Mouse (Mus musculus) kidney, adult 8-10 months (tissue): ENCODE measurements around the gene Hist1h2be.
"Not testable (repeated sequence)": the region's sequence is repeated elsewhere in the genome, so short reads cannot be mapped to it uniquely, and the experiment has no call there.

ENCODE experiments used
- DNase-seq, 2 experiments: peaks; one replicate each; pipeline ENCODE4 v3.0.0; 2022

Hist1h2be gene

GRCm38 (mm10) chr13:23591886-23592285 lies 29.0 kb downstream of the Hist1h2be start:
- DNase-seq: not testable (repeated sequence)

- no peak for DNase-seq
Observed at GRCm38 (mm10) chr13:23591206-23591605, 29.7 kb downstream of the Hist1h2be start.

DNA sequence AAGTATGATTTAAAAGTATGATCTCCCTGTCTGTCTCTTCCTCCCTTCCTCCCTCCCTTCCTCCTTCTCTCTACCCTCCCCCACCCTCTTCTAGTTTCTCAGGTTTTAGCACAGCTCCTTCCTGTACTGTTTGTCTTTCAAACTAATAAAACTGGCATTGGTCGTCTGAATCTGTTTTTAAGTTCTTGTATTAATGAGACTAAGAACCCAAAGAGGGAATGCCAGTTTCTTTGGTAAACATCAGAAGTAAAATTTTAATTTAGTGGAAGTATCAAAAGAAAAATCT lies 34.0 kb downstream of the Hist1h2be start:
- DNase-seq: no peak

DNA sequence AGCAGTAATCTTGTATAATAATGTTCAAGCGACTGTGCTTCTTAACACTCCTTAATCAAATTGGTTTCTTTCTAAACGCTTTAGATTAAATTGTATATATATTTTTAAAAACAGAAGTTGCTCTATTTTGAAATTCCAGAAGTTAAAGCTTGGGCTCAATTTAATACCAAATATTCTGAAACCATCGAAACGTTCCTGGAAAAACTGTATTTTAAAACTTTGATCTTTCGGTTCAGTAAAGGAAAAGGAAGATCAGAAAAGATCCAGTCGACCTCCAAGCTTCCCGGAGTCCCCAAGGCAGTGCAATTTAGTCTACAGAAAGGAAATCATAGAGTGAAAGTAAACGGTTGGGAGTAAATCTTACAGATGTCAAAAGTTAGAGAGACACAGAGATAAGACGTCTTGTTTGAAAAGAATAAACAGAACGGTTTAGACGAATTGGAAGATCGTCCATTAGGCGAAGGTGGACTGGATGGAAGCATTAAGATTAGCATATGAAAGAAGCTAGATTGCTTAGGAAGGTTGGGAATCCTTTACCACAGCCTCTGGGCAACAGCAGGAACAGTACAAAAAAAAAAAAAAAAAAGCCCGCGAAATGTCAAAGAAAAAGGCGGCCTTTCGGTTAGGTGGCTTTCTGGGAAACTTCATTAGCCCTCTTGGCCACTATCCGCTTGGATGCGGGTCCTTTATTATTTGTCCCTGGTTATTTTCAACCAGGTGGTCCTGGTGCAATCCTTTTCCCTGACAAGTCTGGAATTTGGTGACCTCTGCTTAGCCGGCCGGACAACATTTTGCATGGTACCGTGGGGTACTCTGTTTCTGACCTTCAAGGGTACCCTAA lies 34.6 kb downstream of the Hist1h2be start:
- DNase-seq: no peak

DNA sequence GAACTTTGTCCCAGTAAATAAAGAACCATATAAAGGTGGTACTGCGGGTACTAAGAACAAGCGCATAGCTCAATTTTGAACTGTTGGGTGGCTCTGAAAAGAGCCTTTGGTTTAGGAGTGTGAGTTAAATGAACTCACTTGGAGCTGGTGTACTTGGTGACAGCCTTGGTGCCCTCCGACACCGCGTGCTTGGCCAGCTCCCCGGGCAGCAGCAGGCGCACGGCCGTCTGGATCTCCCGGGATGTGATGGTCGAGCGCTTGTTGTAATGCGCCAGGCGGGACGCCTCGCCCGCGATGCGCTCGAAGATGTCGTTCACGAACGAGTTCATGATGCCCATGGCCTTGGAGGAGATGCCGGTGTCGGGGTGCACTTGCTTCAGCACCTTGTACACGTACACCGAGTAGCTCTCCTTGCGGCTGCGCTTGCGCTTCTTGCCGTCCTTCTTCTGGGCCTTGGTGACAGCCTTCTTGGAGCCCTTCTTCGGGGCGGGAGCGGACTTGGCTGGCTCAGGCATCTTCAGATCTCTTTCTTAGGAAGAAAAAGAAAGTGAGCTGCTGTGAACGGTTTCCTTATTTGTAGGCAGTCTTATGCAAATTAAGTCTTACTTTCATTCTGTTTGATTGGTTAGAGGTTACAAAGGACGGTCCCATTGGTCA lies 35.4 kb downstream of the Hist1h2be start:
- DNase-seq: peak; percentile 46 to 79

GRCm38 (mm10) chr13:23585029-23585441 lies 35.9 kb downstream of the Hist1h2be start:
- DNase-seq: peak; percentile 54 to 60

DNA sequence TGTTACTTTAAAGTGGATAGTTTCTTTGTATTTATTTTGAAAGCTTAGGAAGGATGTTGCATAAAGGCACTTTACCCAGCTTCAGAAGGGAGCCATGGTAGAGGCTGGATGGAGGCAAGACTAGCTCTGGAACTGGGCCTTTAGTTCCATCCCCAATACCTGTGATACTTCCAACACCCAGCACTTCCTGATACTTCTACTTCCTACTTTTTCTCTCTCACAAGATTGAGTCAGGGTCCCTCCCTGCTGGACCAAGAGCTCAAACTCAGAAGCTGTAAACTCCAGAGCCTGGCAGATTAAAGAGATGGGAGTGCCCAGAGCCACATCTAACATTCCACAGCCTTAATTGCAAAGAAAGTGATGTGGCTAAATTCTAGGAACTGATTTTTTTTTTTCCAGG lies 36.6 kb downstream of the Hist1h2be start:
- DNase-seq: no peak

DNA sequence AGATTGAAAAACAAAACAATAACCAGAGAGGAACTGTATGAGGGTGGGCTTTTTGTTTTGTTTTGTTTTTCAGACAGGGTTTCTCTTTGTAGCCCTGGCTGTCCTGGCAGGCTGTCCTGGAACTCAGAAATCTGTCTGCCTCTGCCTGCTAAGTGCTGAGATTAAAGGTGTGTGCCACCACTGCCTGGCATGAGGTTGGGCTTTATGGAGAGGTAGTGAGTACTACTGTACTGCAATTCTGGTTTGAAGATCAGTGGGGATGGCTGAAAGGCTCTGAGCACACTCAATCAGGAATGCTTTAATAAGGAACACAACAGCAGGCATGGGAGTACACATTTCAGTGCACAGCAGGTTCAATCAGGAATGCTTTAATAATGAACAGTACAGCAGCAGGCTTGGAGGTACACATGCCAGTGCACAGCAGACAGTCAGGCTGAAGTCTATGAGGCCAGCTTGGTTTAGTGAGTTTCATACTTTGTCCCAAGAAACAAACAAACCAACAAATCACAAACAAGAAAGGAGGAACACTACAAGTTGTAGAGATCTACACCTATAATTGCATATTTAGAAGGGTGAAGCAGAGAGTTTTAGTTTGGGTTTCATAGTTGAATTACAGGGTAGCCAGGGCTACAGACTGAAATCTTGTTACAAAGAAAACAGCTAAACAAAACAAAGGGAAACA lies 37.4 kb downstream of the Hist1h2be start:
- DNase-seq: no peak

GRCm38 (mm10) chr13:23582219-23583056 lies 38.5 kb downstream of the Hist1h2be start:
- DNase-seq: no peak

DNA sequence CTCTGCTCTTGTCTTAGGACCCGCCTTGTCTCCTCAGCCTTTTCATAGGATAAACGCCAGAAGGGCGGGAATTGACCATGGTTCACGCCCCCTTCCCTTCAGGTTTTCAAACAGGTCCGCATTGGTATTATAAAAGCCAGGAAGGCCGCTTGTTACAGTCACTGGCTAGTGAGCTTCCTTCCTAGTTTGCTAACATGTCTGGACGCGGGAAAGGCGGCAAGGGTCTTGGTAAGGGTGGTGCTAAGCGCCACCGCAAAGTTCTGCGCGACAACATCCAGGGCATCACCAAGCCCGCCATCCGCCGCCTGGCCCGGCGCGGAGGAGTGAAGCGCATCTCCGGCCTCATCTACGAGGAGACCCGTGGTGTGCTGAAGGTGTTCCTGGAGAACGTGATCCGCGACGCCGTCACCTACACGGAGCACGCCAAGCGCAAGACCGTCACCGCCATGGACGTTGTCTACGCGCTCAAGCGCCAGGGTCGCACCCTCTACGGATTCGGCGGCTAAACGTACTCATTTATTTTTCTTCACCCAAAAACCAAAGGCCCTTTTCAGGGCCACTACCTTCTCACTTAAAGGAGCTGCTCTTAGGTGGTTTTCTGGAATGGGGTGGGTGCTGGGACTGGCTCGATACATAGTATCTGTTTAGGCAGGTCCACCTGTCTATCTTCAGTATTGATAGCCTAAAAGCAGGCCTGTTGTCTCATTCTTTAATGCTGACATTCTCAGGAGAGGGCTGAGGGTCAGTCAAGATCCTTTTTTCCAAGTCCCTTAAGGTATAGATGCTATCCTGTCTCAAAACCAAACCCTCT lies 39.3 kb downstream of the Hist1h2be start, which contains the start of gene Hist1h4d:
TSS of gene Hist1h4d (plus strand) at position 191 of the 811 bp plus-strand sequence.
- peak; percentile 95 to 96 for DNase-seq

GRCm38 (mm10) chr13:23577835-23578234 lies 43.1 kb downstream of the Hist1h2be start:
- DNase-seq: no peak

DNA sequence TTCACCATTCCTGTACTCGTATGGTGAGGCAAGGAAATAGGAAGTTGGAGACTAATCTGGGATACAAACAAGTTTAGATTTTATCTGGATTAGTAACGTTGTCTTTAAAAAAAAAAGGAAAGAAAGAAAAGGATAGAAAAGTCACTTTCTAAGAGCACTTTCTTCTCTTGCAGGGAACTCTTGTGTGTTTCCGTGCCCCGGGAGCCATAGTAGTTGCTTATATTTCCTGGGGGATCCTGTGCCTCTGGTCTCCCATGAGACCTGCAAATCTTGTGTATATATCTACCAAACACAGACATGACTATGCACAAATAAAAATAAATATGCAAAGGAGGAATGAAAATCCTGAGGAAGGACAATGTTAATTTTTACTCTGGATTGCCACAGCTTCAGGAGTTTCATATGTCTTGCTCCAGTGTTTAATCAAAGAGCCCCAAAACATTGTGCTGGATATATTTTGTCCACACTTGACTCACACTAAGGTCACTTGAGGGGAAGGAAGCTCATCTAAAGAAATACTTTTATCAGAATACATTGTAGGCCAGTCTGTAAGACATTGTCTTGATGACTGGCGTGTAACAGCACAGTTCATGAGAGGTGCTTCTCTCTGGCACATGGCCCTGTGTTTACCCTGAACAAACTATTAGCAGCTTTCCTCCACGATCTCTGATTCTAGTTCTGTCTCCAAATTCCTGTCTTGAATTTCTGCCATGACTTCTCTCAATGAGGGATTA lies 43.9 kb downstream of the Hist1h2be start:
- DNase-seq: no peak

DNA sequence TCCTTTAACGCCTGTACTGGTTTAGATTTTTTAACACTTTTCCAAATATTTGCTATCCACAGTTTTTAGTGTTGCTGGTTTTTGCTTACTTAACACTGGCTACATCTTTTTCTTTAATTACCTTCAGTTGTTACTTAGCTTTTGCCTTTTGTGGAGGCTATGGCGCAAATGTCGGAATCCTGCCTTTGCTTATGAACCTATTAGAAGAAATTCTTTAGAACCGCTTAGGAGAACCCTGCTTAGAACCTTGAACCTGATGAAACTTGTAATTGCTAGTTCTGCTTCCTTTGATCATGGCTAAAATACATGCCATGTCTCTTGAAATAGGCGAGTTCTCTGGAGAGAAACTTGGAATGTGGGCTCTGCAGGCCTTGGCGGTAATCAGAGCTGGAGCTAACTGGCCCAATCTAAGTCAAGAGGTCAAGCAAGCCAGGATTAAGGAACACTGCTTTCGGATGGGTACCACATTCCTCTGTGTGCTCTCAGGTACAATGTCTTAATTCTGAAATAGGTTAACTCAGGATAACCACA lies 44.5 kb downstream of the Hist1h2be start:
- no peak for DNase-seq

DNA sequence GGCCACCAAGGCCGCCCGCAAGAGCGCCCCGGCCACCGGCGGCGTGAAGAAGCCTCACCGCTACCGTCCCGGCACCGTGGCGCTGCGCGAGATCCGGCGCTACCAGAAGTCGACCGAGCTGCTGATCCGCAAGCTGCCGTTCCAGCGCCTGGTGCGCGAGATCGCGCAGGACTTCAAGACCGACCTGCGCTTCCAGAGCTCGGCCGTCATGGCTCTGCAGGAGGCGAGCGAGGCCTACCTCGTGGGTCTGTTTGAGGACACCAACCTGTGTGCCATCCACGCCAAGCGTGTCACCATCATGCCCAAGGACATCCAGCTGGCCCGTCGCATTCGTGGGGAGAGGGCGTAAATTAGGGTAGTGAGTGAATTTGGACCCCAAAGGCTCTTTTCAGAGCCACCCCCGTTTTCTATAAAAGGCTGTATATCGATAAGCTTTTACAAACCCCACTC lies 45.0 kb downstream of the Hist1h2be start:
- not testable (repeated sequence) for DNase-seq

DNA sequence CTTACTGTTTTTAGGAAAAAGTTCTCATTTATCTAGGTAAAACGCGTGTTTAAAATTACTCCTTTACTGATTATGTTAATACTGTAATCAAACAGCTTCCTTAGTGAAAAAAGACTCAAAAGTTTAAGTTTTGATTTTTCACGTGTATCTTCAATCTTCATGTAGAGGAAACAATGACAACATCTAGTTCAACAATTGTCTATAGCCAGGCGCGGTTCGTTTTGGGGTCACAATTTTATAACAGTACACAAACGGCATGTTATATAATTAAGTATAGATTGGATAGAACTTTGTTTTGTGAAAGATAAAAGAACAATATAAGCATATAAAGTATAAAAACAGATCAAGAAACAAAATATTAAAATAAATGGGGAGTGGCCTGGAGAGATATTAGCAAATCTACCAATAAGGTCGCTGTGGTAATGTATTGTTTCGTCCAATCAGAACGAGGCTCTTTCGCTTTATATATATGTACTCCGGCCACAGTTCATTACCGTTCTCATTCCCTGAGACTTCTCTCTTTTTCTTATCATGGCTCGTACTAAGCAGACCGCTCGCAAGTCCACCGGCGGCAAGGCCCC lies 45.6 kb downstream of the Hist1h2be start, which contains the start of gene Hist1h3d:
TSS of gene Hist1h3d (plus strand) at position 493 of the 581 bp plus-strand sequence.
- DNase-seq: no peak

DNA sequence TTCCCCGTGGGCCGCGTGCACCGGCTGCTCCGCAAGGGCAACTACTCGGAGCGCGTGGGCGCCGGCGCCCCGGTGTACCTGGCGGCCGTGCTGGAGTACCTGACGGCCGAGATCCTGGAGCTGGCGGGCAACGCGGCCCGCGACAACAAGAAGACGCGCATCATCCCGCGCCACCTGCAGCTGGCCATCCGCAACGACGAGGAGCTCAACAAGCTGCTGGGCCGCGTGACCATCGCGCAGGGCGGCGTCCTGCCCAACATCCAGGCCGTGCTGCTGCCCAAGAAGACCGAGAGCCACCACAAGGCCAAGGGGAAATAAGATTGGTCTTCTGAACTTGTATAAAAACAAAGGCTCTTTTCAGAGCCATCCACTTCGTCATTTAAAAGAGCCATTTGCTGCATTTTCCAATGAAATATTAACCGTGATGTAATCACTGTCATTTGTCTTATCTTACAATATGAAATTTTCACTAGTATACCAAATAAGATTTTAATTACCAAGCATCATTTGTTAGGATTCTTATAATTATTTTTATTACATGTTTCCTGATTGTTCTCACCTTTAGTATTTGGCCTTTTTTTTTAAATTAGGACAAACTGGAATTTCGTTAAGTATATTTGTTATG lies 46.3 kb downstream of the Hist1h2be start:
- not testable (repeated sequence) for DNase-seq

DNA sequence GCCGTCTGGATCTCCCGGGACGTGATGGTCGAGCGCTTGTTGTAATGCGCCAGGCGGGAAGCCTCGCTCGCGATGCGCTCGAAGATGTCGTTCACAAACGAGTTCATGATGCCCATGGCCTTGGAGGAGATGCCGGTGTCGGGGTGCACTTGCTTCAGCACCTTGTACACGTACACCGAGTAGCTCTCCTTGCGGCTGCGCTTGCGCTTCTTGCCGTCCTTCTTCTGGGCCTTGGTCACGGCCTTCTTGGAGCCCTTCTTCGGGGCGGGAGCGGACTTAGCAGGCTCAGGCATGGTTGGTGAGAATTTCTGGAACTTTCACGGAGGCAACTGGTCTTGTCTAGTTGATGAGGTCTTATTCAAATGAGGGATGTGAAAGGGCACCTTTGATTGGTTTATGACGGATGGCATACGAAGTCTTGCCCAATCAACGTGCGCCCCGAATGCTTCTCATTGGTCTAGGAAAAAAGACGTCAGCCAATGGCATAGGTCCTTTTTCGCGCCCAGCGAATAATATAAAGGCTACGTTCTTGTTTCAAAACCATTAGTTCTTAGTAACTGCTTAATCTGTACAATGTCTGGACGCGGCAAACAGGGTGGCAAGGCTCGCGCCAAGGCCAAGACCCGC lies 46.9 kb downstream of the Hist1h2be start, which contains the start of the genes Hist1h2bf and Hist1h2ad:
TSS of gene Hist1h2bf (minus strand) at position 299 of the 627 bp plus-strand sequence.
TSS of gene Hist1h2ad (plus strand) at position 484 of the 627 bp plus-strand sequence.
- DNase-seq: peak; percentile 68 to 71

DNA sequence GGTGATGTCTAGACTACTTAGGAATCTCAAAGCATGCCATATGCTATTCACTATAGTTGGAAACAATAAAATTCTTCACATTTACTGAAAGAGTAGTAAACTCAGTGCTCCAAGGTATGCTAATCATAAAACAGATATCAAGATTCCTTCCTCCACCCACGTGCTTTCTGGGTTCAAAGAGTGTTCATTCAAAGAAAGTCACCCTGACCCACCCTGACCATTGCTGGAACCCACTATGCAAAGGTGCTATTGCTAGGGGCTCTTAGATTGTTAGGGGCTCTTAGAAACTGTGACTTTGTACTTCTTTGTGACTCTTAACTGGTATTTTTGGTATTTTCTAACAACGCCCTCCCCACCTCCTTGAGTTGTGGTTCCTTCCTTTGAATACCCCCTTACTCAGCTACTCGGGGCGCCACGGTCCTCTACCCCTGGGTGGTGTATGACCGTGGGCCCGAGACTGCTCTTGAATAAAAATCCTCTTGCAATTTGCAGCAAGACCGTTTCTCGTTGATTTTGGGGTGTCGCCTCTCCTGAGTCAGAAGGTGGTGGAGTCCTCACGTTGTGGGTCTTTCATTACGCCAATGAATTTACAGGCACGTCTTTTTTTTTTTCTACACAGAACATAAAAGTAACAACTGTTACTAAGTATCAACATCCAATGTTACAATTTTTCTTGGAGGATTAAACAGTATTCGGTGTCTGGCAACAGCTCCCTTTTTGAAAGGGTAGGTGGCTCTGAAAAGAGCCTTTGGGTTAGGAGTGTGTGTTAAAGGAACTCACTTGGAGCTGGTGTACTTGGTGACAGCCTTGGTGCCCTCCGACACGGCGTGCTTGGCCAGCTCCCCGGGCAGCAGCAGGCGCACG lies 47.7 kb downstream of the Hist1h2be start:
- DNase-seq: not testable (repeated sequence)
